Mouse (Mus musculus) heart, postnatal 0 days (tissue): ENCODE data around the gene Cnbd2. TPM values are rescaled to one million over a fixed set of nuclear protein-coding genes. Genes with fewer than 3 reads are reported as not detected.

Experiments
- ATAC-seq: fragments of 200-750 bp; cut with Nextera tagmentation; 2 replicates; pipeline ENCODE4 v1.8.0; 2017; ENCODE audit warnings: low read depth, moderate number of reproducible peaks, moderate library complexity; ENCODE audit not compliant: insufficient read depth
- DNase-seq: peaks from one replicate; pipeline ENCODE4 v3.0.0-alpha.2; 2016; ENCODE audit warnings: low spot score
- H3K27ac ChIP-seq: fragments of 300-500 bp; sonication (generic); 2 replicates; pipeline ENCODE4 v1.5.1; 2014; ENCODE audit warnings: low read depth, mild to moderate bottlenecking
- H3K27me3 ChIP-seq: fragments of 300-500 bp; sonication (generic); 2 replicates; pipeline ENCODE4 v1.6.1; 2014; ENCODE audit warnings: low read length, mixed read lengths; ENCODE audit not compliant: control insufficient read depth, insufficient read depth
- H3K36me3 ChIP-seq: fragments of 300-500 bp; sonication (generic); replicated peaks from 2 replicates; pipeline ENCODE4 v1.6.1; 2014; ENCODE audit warnings: low read length, mixed read lengths; ENCODE audit not compliant: control insufficient read depth, insufficient read depth
- H3K4me1 ChIP-seq: fragments of 300-500 bp; sonication (generic); 2 replicates; pipeline ENCODE4 v1.6.1; 2014; ENCODE audit warnings: antibody characterized with exemption; ENCODE audit not compliant: control insufficient read depth, insufficient read depth
- H3K4me2 ChIP-seq: fragments of 300-500 bp; sonication (generic); 2 replicates; pipeline ENCODE4 v1.6.1; 2014; ENCODE audit warnings: low read depth, mild to moderate bottlenecking, low read length, moderate library complexity
- H3K4me3 ChIP-seq: fragments of 300-500 bp; sonication (generic); 2 replicates; pipeline ENCODE4 v1.5.1; 2014; ENCODE audit warnings: low read depth, low read length
- H3K9ac ChIP-seq: fragments of 300-500 bp; sonication (generic); replicated peaks from 2 replicates; pipeline ENCODE4 v1.6.1; 2014; ENCODE audit warnings: low read depth, low read length, mixed read lengths
- H3K9me3 ChIP-seq: fragments of 300-500 bp; sonication (generic); replicated peaks from 2 replicates; pipeline ENCODE4 v1.6.1; 2016; ENCODE audit warnings: low read length; ENCODE audit not compliant: control insufficient read depth
- CTCF ChIP-seq: IDR thresholded peaks from 2 replicates; pipeline ENCODE4 v1.5.1; 2016; ENCODE audit warnings: antibody characterized with exemption, control low read depth, low read depth
- EP300 ChIP-seq: IDR thresholded peaks from 2 replicates; pipeline ENCODE4 v1.6.1; 2016; ENCODE audit warnings: antibody characterized with exemption, low read depth
- WGBS: fragments of 180-500 bp; shearing (Covaris S2); extraction: QIAGEN DNeasy Blood & Tissue Kit; methylation state at CpG from one replicate; pipeline ENCODE4 v1.1.7; 2014; 5-methylcytosine and 5-hydroxymethylcytosine counted together
- polyA plus RNA-seq: library from polyadenylated mRNA; unstranded; fragments of >200 nt; fragmentation: Nextera tagmentation; extraction: Ambion mirVana; gene quantifications from 2 replicates; pipeline ENCODE4 v1.2.1, GENCODE M21; 2015
- total RNA-seq: library from RNA; depleted of rRNA; stranded (reverse); fragments of >200 nt; gene quantifications from 2 replicates; pipeline ENCODE4 v1.2.3, GENCODE M21; 2014; ENCODE audit warnings: low replicate concordance

The Cnbd2 gene
- total and polyA plus RNA-seq, 2 experiments from 2014 or later: 1.1 to 3.7 TPM

- H3K9me3 ChIP-seq: no peaks in the 10 kb centered on the region
- H3K4me3 ChIP-seq: no peak overlapping the region
- DNase-seq (no peak), ATAC-seq (peak; percentile 20; the same call in 1 of the 2 replicates)
- H3K4me1 ChIP-seq: no peaks in the 10 kb centered on the region
- H3K4me2 ChIP-seq: no peak overlapping the region
- no peak overlapping the region for H3K9ac ChIP-seq
- TF ChIP-seq CTCF: no peak
- H3K36me3 ChIP-seq: no peaks in the 10 kb centered on the region
- H3K27me3 ChIP-seq: no peaks in the 10 kb centered on the region
- no peak overlapping the region for H3K27ac ChIP-seq
- 71% methylated on average over 4 of the region's 4 CpGs for WGBS
Observed at GRCm38 (mm10) chr2:156348812-156349211, 36.7 kb downstream of the Cnbd2 start.

- H3K4me2 ChIP-seq: no peak overlapping the region
- 65% methylated on average over 4 of the region's 4 CpGs for WGBS
Observed at GRCm38 (mm10) chr2:156349286-156349848, 37.3 kb downstream of the Cnbd2 start.

GRCm38 (mm10) chr2:156351243-156351642 lies 39.1 kb downstream of the Cnbd2 start:
- H3K4me2 ChIP-seq: no peak overlapping the region
- DNase-seq (no peak), ATAC-seq (no peak)
- no peaks in the 10 kb centered on the region for H3K36me3 ChIP-seq
- H3K4me1 ChIP-seq: no peaks in the 10 kb centered on the region
- H3K9me3 ChIP-seq: no peaks in the 10 kb centered on the region
- TF ChIP-seq CTCF (no peak), EP300 (no peak)
- no peak overlapping the region for H3K27ac ChIP-seq
- WGBS: 82% methylated on average over 7 of the region's 7 CpGs
- H3K9ac ChIP-seq: no peak overlapping the region
- no peak overlapping the region for H3K4me3 ChIP-seq
- no peaks in the 10 kb centered on the region for H3K27me3 ChIP-seq

More at GRCm38 (mm10) chr2:156349286-156349848, 37.3 kb downstream of the Cnbd2 start:
- no peak for ATAC-seq
- TF ChIP-seq CTCF (no peak), EP300 (no peak)
- H3K27ac ChIP-seq: no peak overlapping the region
- H3K36me3 ChIP-seq: no peaks in the 10 kb centered on the region
- DNase-seq: no peak
- no peaks in the 10 kb centered on the region for H3K9me3 ChIP-seq
- H3K27me3 ChIP-seq: no peaks in the 10 kb centered on the region
- no peak overlapping the region for H3K9ac ChIP-seq
- H3K4me3 ChIP-seq: no peak overlapping the region
- no peaks in the 10 kb centered on the region for H3K4me1 ChIP-seq

- H3K9me3 ChIP-seq: no peaks in the 10 kb centered on the region
- H3K27ac ChIP-seq: no peak overlapping the region
- no peaks in the 10 kb centered on the region for H3K27me3 ChIP-seq
- H3K9ac ChIP-seq: no peak overlapping the region
- no peak for DNase-seq
- no peaks in the 10 kb centered on the region for H3K36me3 ChIP-seq
- H3K4me3 ChIP-seq: no peak overlapping the region
- no peaks in the 10 kb centered on the region for H3K4me1 ChIP-seq
- WGBS: 68% methylated on average over 8 of the region's 8 CpGs
- TF ChIP-seq EP300 (no peak), CTCF (peak; percentile 28)
- ATAC-seq: no peak
- H3K4me2 ChIP-seq: no peak overlapping the region
Observed at GRCm38 (mm10) chr2:156352413-156353165, 40.5 kb downstream of the Cnbd2 start.

GRCm38 (mm10) chr2:156353265-156353692 lies 41.2 kb downstream of the Cnbd2 start:
- no peaks in the 10 kb centered on the region for H3K27me3 ChIP-seq
- H3K27ac ChIP-seq: no peak overlapping the region
- no peak overlapping the region for H3K4me2 ChIP-seq
- H3K9me3 ChIP-seq: no peaks in the 10 kb centered on the region
- WGBS: 46% methylated on average over 7 of the region's 7 CpGs
- H3K4me1 ChIP-seq: no peaks in the 10 kb centered on the region
- H3K4me3 ChIP-seq: no peak overlapping the region
- H3K36me3 ChIP-seq: no peaks in the 10 kb centered on the region
- H3K9ac ChIP-seq: no peak overlapping the region
- no peak for TF ChIP-seq CTCF
- TF ChIP-seq EP300: no peak
- ATAC-seq (peak; percentile 55; the same call in 1 of the 2 replicates), DNase-seq (peak; percentile 29)
